Comparison of ENCODE assay signal across 11 mouse cellular contexts in the genomic region with DNA sequence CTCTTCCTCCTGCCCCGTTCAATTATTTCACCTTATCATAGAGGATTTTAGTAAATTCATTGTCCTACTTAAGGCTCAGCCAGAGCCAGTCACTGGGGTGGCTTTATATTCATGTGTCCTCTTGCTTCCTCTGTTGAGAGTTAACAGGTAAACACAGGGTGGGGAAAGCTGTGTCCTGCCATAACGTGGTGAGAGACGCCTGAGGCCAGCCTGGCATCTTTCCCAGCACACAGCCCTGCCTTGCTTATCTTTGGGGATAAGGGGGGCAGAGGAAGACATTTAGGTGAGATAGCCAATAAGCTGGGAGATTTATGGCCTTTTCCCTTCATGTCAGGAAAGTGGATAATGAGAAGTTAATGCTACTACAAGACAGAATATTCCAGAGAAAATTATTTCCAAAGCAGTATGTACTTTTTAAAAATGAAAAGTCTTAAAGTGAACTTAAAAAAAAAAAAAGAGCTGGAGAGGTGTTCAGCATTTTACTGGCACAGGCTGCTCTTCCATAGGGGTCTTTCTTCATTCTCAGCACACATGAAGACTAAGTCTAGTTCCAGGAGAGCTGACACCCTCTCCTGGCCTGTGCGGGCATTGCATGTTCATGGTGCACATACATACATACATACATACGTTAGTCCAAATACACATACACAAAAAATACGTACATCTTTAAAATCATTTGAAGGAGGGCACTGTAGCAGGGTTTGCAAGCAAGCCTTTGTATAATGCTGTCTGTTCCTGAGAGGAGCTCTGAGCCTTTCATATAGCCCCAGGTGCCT.
A peak's percentile ranks its signal among the peaks of the same experiment; 100 is the strongest.
DNase-seq lines count a peak whose midpoint lies in the region; ATAC-seq and TF ChIP-seq lines count a peak whose summit lies in the region.
"Had no signal": no experiment of that assay in that cellular context is flagged by ENCODE, and none has a peak within 500 bp of the region (broad histone marks: within the 10 kb centered on the region; RNA-seq: fewer than 3 reads in every experiment).

No protein-coding gene starts in this region.

- H3K36me3 ChIP-seq in forebrain, postnatal 0 days (ENCODE audit: insufficient read depth), result no peaks in the 10 kb centered on the region
- H3K36me3 ChIP-seq in forebrain, embryonic 15.5 days, result no peaks in the 10 kb centered on the region
- H3K36me3 ChIP-seq in midbrain, postnatal 0 days (ENCODE audit: insufficient read depth, low read length), result no peaks in the 10 kb centered on the region
- no peaks in the 10 kb centered on the region for H3K36me3 ChIP-seq in midbrain, embryonic 13.5 days
- H3K36me3 ChIP-seq: forebrain, embryonic 12.5 days; lung, embryonic 15.5 days; neural tube, embryonic 13.5 days had no signal

- 76% methylated on average over 6 of the region's 6 CpGs for WGBS in forebrain, postnatal 0 days
- 73% methylated on average over 6 of the region's 6 CpGs for WGBS in forebrain, embryonic 15.5 days
- 81% methylated on average over 6 of the region's 6 CpGs for WGBS in midbrain, postnatal 0 days
- WGBS in midbrain, embryonic 13.5 days, result 85% methylated on average over 6 of the region's 6 CpGs

- no peak overlapping the region for H3K4me2 ChIP-seq in forebrain, postnatal 0 days (ENCODE audit: low read depth)
- no peak overlapping the region for H3K4me2 ChIP-seq in forebrain, embryonic 15.5 days (replicated peaks)
- H3K4me2 ChIP-seq in midbrain, postnatal 0 days (ENCODE audit: low read depth, low read length, poor library complexity, severe bottlenecking), result no peak overlapping the region
- no peak overlapping the region for H3K4me2 ChIP-seq in midbrain, embryonic 13.5 days (replicated peaks)
- H3K4me2 ChIP-seq: forebrain, embryonic 12.5 days; lung, embryonic 15.5 days; neural tube, embryonic 13.5 days had no signal

- peaks cover 16% of the 10 kb centered on the region for H3K4me1 ChIP-seq in forebrain, postnatal 0 days (ENCODE audit: insufficient read depth)
- H3K4me1 ChIP-seq in forebrain, embryonic 15.5 days, result peaks cover 18% of the 10 kb centered on the region
- peaks cover 3% of the 10 kb centered on the region; the same call in 1 of the 2 replicates for H3K4me1 ChIP-seq in midbrain, postnatal 0 days (ENCODE audit: insufficient read depth, low read length)
- H3K4me1 ChIP-seq in midbrain, embryonic 13.5 days (replicated peaks), result peaks cover 35% of the 10 kb centered on the region

- no peaks in the 10 kb centered on the region for H3K27me3 ChIP-seq in forebrain, postnatal 0 days (ENCODE audit: insufficient read depth, low read length)
- H3K27me3 ChIP-seq in forebrain, embryonic 15.5 days, result no peaks in the 10 kb centered on the region
- no peaks in the 10 kb centered on the region for H3K27me3 ChIP-seq in midbrain, postnatal 0 days (ENCODE audit: insufficient read depth, low read length)
- H3K27me3 ChIP-seq in midbrain, embryonic 13.5 days, result no peaks in the 10 kb centered on the region
- H3K27me3 ChIP-seq: lung, embryonic 15.5 days; neural tube, embryonic 13.5 days had no signal

- no peak overlapping the region for H3K27ac ChIP-seq in forebrain, postnatal 0 days (ENCODE audit: low read depth, low read length)
- no peak overlapping the region for H3K27ac ChIP-seq in forebrain, embryonic 15.5 days (replicated peaks)
- no peak overlapping the region for H3K27ac ChIP-seq in midbrain, postnatal 0 days (ENCODE audit: low read depth, low read length)
- H3K27ac ChIP-seq in midbrain, embryonic 13.5 days, result no peak overlapping the region; the same call in 1 of the 2 replicates
- H3K27ac ChIP-seq: lung, embryonic 15.5 days; neural tube, embryonic 13.5 days had no signal

- DNase-seq in forebrain, postnatal 0 days, result no peak
- DNase-seq in midbrain, postnatal 0 days (ENCODE audit: low spot score), result no peak
- DNase-seq in kidney, postnatal 14 days, result peak; percentile 55
- DNase-seq in retina, embryonic 14.5 days (ENCODE audit: low spot score), result peak; percentile 44
- no peak for DNase-seq in cerebellum, postnatal 36 days
- no peak for DNase-seq in cerebellum, postnatal 25 days

- peak; percentile 24; the same call in 1 of the 2 replicates for TF ChIP-seq CTCF in forebrain, postnatal 0 days (IDR thresholded peaks at IDR 0.05; ENCODE audit: low read depth)
- TF ChIP-seq CTCF in midbrain, postnatal 0 days (IDR thresholded peaks at IDR 0.05), result peak; percentile 39; the same call in 1 of the 2 replicates

- no peak overlapping the region for H3K4me3 ChIP-seq in forebrain, postnatal 0 days (ENCODE audit: low read depth, low read length)
- H3K4me3 ChIP-seq in forebrain, embryonic 15.5 days, result no peak overlapping the region
- no peak overlapping the region for H3K4me3 ChIP-seq in midbrain, postnatal 0 days (ENCODE audit: low read depth, low read length)
- H3K4me3 ChIP-seq in midbrain, embryonic 13.5 days (replicated peaks), result no peak overlapping the region
- H3K4me3 ChIP-seq: forebrain, embryonic 12.5 days; lung, embryonic 15.5 days; neural tube, embryonic 13.5 days had no signal

- H3K9me3 ChIP-seq in forebrain, postnatal 0 days (ENCODE audit: low read length), result no peaks in the 10 kb centered on the region
- H3K9me3 ChIP-seq in forebrain, embryonic 15.5 days, result 0 out of 2 replicates have a peak, but pooled peaks cover 3% of the 10 kb centered on the region
- 0 out of 2 replicates have a peak, but pooled peaks cover 2% of the 10 kb centered on the region for H3K9me3 ChIP-seq in midbrain, postnatal 0 days (ENCODE audit: low read length)
- H3K9me3 ChIP-seq in midbrain, embryonic 13.5 days, result peaks cover 11% of the 10 kb centered on the region; the same call in 1 of the 2 replicates
- H3K9me3 ChIP-seq: lung, embryonic 15.5 days had no signal

- ATAC-seq in forebrain, postnatal 0 days, result no peak
- ATAC-seq in forebrain, embryonic 15.5 days (replicated peaks), result no peak
- no peak for ATAC-seq in midbrain, postnatal 0 days (ENCODE audit: low FRiP score)
- ATAC-seq in midbrain, embryonic 13.5 days, result no peak

- H3K9ac ChIP-seq in forebrain, postnatal 0 days, result no peak overlapping the region
- no peak overlapping the region for H3K9ac ChIP-seq in forebrain, embryonic 15.5 days (replicated peaks)
- H3K9ac ChIP-seq in midbrain, postnatal 0 days (replicated peaks; ENCODE audit: low read length, poor library complexity, severe bottlenecking), result no peak overlapping the region
- no peak overlapping the region for H3K9ac ChIP-seq in midbrain, embryonic 13.5 days (replicated peaks)
- H3K9ac ChIP-seq: forebrain, embryonic 12.5 days; lung, embryonic 15.5 days; neural tube, embryonic 13.5 days had no signal

Comparison
In these comparisons a context has a peak if more than half of its experiments do, and no peak if none do; other contexts are left out.
1. DNase-seq: peak in kidney, postnatal 14 days (single experiment) and retina, embryonic 14.5 days (single experiment); none in forebrain, postnatal 0 days (single experiment), midbrain, postnatal 0 days (single experiment), cerebellum, postnatal 36 days (0 of 2) and cerebellum, postnatal 25 days (0 of 2).